Mouse (Mus musculus) heart, adult 2 months (tissue): Measurements from ENCODE around the gene Mok. TPM values are rescaled to one million over a fixed set of nuclear protein-coding genes. Genes with fewer than 3 reads are reported as not detected.

Experiments used
- DNase-seq, 2 experiments: peaks; one replicate each; pipeline ENCODE4 v3.0.0; 2021
- H3K27ac ChIP-seq: fragments of 200-600 bp; 2 replicates; pipeline ENCODE4 v1.8.1; 2022
- H3K27me3 ChIP-seq: fragments of 200-500 bp; 2 replicates; pipeline ENCODE4 v1.6.1; 2012; ENCODE audit warnings: mild to moderate bottlenecking, low read length, inconsistent platforms, mixed read lengths; ENCODE audit not compliant: control insufficient read depth, insufficient read depth
- H3K36me3 ChIP-seq: fragments of 200-500 bp; 2 replicates; pipeline ENCODE4 v1.6.1; 2012; ENCODE audit warnings: low read length, inconsistent platforms; ENCODE audit not compliant: control insufficient read depth, insufficient read depth
- H3K4me1 ChIP-seq: fragments of 200-500 bp; 2 replicates; pipeline ENCODE4 v1.6.1; 2011; ENCODE audit warnings: low read length; ENCODE audit not compliant: control insufficient read depth, insufficient read depth
- H3K4me3 ChIP-seq: fragments of 200-600 bp; 2 replicates; pipeline ENCODE4 v1.8.1; 2022
- H3K79me2 ChIP-seq: fragments of 200-500 bp; replicated peaks from 2 replicates; pipeline ENCODE4 v1.6.1; 2012; ENCODE audit warnings: mild to moderate bottlenecking, inconsistent platforms, low read length, moderate library complexity, mixed read lengths; ENCODE audit not compliant: control insufficient read depth, insufficient read depth
- H3K9ac ChIP-seq: fragments of 200-500 bp; 2 replicates; pipeline ENCODE4 v1.6.1; 2012; ENCODE audit warnings: low read depth, mild to moderate bottlenecking, control low read depth, inconsistent platforms, low read length, mixed read lengths
- CTCF ChIP-seq: fragments of 200-600 bp; IDR thresholded peaks from 2 replicates; pipeline ENCODE4 v1.8.1; 2022; ENCODE audit warnings: antibody characterized with exemption, mild to moderate bottlenecking, moderate library complexity
- EP300 ChIP-seq: fragments of 200-500 bp; IDR thresholded peaks from 2 replicates; pipeline ENCODE4 v1.6.1; 2011; ENCODE audit warnings: low read depth, low read length, control low read depth; ENCODE audit not compliant: insufficient read depth
- POLR2A ChIP-seq: fragments of 200-500 bp; IDR thresholded peaks from 2 replicates; pipeline ENCODE4 v1.6.1; 2011; ENCODE audit warnings: mild to moderate bottlenecking, low read depth, low read length, control low read depth; ENCODE audit not compliant: insufficient read depth
- WGBS: fragments of 180-500 bp; shearing (Covaris S2); methylation state at CpG from one replicate; pipeline ENCODE4 v1.1.7; 2018; 5-methylcytosine and 5-hydroxymethylcytosine counted together
- intact Hi-C: fragments of 180-260 bp; cut with DNase I; formaldehyde crosslinking; loops from one replicate; pipeline ENCODE4 v1.15.1; 2025
- polyA plus RNA-seq: library from polyadenylated mRNA; depleted of rRNA; stranded (reverse); fragments of >200 nt; gene quantifications from 2 replicates; pipeline ENCODE4 v1.2.3, GENCODE M21; 2012
- total RNA-seq, 2 experiments: library from RNA; stranded (reverse); gene quantifications; 2 replicates each; pipeline ENCODE4 v1.2.3; 2021

The Mok gene
- total and polyA plus RNA-seq, 3 experiments, result 0.36 to 1.1 (median 0.86) TPM

- DNase-seq, result no peak
- Histone ChIP-seq H3K36me3 (no peaks in the 10 kb centered on the region), H3K27ac (no peak overlapping the region), H3K27me3 (no peaks in the 10 kb centered on the region), H3K9ac (no peak overlapping the region), H3K79me2 (peaks cover 2% of the 10 kb centered on the region), H3K4me1 (peaks cover 6% of the 10 kb centered on the region), H3K4me3 (no peak overlapping the region)
- TF ChIP-seq CTCF (no peak), POLR2A (no peak), EP300 (no peak)
- intact Hi-C loops, result no loop called here
- 76% methylated on average over 4 of the region's 4 CpGs for WGBS
Observed at GRCm38 (mm10) chr12:110799226-110799625, 41.5 kb downstream of the Mok start.

DNA sequence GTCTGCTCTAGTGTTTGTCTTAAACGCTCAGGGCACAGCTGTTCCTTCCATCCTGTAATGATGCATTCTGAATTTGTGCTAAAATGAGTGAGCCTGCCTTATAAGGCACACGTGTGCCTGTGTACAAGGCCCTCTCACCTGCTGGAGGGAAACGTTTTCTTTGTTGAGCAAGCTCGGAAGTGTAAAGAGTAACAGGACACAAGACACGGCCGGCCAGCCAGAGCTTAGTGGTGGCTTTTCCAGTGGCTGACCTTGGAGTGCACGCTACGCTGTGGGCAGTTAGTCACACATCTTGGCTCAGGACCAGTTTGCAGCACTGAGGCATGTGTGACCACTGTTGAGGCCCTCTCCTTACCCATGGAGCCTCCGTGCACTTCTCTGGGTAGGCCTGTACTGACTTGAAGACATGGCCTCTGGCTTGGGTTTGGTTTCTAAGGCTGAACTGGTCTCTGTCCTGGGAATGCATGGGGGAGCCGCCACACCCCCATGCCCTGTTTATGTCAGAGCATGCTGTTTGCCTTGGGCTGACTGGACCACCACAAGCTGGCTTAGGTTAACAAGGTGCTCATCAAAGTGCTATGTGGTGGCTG, 42.8 kb downstream of the Mok start:
- TF ChIP-seq POLR2A (no peak), CTCF (no peak), EP300 (no peak)
- H3K27me3 ChIP-seq, result no peaks in the 10 kb centered on the region
- peaks cover 6% of the 10 kb centered on the region for H3K4me1 ChIP-seq
- no peak overlapping the region for H3K9ac ChIP-seq
- no peak overlapping the region for H3K4me3 ChIP-seq
- H3K79me2 ChIP-seq, result no peaks in the 10 kb centered on the region; the same call in 1 of the 2 replicates
- WGBS, result 66% methylated on average over 10 of the region's 10 CpGs
- peak in 1 of 2 experiments; percentile 42 for DNase-seq
- intact Hi-C loops, result no loop called here
- no peaks in the 10 kb centered on the region for H3K36me3 ChIP-seq
- H3K27ac ChIP-seq, result peak overlapping the region; percentile 9; the same call in 1 of the 2 replicates

GRCm38 (mm10) chr12:110797202-110797601, 43.5 kb downstream of the Mok start:
- TF ChIP-seq CTCF (no peak), EP300 (no peak), POLR2A (no peak)

DNA sequence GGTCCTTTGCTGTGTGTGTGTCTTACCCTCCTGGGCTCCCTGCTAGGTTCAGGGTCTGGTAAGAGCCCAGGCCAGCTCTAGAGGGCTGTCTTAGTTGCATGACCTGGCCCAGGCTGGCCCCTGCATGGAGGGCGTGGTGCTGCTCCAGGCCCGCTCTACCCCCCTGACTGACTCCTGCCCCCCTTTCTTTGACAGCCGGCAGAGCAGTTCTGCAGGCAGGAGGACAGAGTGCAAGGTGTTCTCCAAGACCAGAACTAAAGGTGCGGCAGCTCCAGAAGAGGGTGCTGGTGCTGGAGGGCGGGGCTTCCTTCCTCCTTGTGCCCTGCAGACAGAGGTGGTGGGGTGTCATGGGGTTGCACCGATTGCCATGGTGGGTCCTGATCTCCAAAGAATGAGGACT, 44.0 kb downstream of the Mok start:
- no peak overlapping the region for H3K9ac ChIP-seq
- no peak for DNase-seq

More at GRCm38 (mm10) chr12:110797202-110797601, 43.5 kb downstream of the Mok start:
- Histone ChIP-seq H3K4me1 (peaks cover 6% of the 10 kb centered on the region), H3K27me3 (no peaks in the 10 kb centered on the region), H3K79me2 (no peaks in the 10 kb centered on the region; the same call in 1 of the 2 replicates), H3K36me3 (no peaks in the 10 kb centered on the region), H3K4me3 (no peak overlapping the region), H3K9ac (no peak overlapping the region), H3K27ac (no peak overlapping the region)
- DNase-seq, result no peak
- intact Hi-C loops, result no loop called here
- whole genome bisulfite sequencing, result 77% methylated on average over 6 of the region's 6 CpGs

GRCm38 (mm10) chr12:110795035-110795434, 45.7 kb downstream of the Mok start:
- no peak overlapping the region for H3K27ac ChIP-seq
- intact Hi-C loops, result no loop called here
- DNase-seq, result no peak
- no peak overlapping the region for H3K4me3 ChIP-seq
- H3K36me3 ChIP-seq, result no peaks in the 10 kb centered on the region
- TF ChIP-seq CTCF (no peak), POLR2A (no peak), EP300 (no peak)
- H3K9ac ChIP-seq, result no peak overlapping the region
- H3K79me2 ChIP-seq, result peaks cover 2% of the 10 kb centered on the region
- peaks cover 6% of the 10 kb centered on the region for H3K4me1 ChIP-seq
- WGBS, result 70% methylated on average over 6 of the region's 6 CpGs
- no peaks in the 10 kb centered on the region for H3K27me3 ChIP-seq

More for the DNA sequence above, 44.0 kb downstream of the Mok start:
- H3K79me2 ChIP-seq, result no peaks in the 10 kb centered on the region; the same call in 1 of the 2 replicates
- intact Hi-C loops, result no loop called here
- WGBS, result 67% methylated on average over 6 of the region's 6 CpGs
- no peak for TF ChIP-seq POLR2A
- TF ChIP-seq CTCF, result no peak
- TF ChIP-seq EP300, result no peak
- no peak overlapping the region for H3K27ac ChIP-seq
- H3K4me1 ChIP-seq, result peaks cover 6% of the 10 kb centered on the region
- H3K4me3 ChIP-seq, result no peak overlapping the region
- no peaks in the 10 kb centered on the region for H3K27me3 ChIP-seq
- H3K36me3 ChIP-seq, result no peaks in the 10 kb centered on the region

DNA sequence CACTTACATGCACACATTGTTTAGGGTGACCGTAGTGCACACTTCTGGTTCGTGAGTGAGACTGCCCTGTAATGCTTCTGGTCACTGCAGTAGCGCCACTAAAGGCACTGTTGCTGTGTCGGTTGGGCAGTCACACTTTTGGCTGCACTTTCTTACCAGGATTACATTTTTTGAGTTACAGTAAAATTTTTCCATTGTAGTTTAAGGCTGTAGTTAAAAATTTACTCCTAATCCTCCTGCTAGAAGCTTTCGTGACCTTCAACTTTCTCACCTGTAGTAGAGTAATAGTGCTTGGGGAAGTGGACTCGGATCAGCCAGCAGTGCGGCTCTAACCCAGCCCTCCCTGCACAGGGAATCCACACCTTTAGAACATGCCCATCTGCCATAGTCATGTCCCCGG, 49.7 kb downstream of the Mok start:
- 93% methylated on average over 8 of the region's 8 CpGs for WGBS
- Histone ChIP-seq H3K36me3 (no peaks in the 10 kb centered on the region), H3K79me2 (peaks cover 6% of the 10 kb centered on the region), H3K27me3 (no peaks in the 10 kb centered on the region), H3K4me3 (no peak overlapping the region), H3K4me1 (no peaks in the 10 kb centered on the region), H3K9ac (no peak overlapping the region), H3K27ac (no peak overlapping the region)
- no peak for TF ChIP-seq CTCF
- no peak for TF ChIP-seq EP300
- intact Hi-C loops, result no loop called here
- no peak for DNase-seq
